Mouse (Mus musculus) layer of hippocampus, postnatal 25 days (tissue): ENCODE data around the gene St6galnac4. TPM values are rescaled to one million over a fixed set of nuclear protein-coding genes. Genes with fewer than 3 reads are reported as not detected.

ENCODE experiments used
- DNase-seq, 2 experiments: peaks; one replicate each; pipeline ENCODE4 v3.0.0; 2022; ENCODE audit warnings: mixed read lengths in 2 of 2, low spot score in 1 of 2; ENCODE audit errors: extremely low spot score in 1 of 2
- total RNA-seq, 2 experiments: library from RNA; stranded (reverse); gene quantifications; 2 replicates each; pipeline ENCODE4 v1.2.3; 2021

St6galnac4 gene
- total RNA-seq, 2 experiments from 2014 or later = 41.4 to 48.8 TPM

GRCm38 (mm10) chr2:32644799-32645475 is 58.0 kb downstream of the St6galnac4 start:
- DNase-seq = no peak

DNA sequence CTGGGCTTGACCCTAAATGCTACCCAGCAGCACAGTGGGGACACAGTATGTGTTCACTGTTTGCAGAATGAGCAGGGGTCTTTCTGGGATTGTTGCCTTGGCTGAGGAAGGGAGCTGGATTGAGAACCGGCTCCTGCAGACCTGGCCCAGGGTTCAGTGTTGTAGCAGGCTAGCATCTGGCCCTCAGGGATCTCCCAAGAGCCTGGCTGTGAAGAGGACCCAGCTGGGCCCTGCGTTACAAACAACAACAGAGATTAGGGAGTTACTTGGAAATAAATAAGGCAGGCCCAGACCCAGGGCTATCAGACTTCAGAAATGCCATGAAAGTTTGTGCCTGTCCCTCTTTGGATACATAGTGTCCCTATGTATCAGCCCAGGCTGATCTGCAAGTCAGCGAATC is 58.8 kb downstream of the St6galnac4 start:
- DNase-seq = no peak

GRCm38 (mm10) chr2:32646379-32647056 is 59.6 kb downstream of the St6galnac4 start, which contains the start of gene Eng:
TSS of gene Eng (plus strand) at chr2:32646595.
- no peak for DNase-seq

- DNase-seq = no peak
These were observed 60.5 kb downstream of the St6galnac4 start for GRCm38 (mm10) chr2:32647366-32647765.

Other genes starting within 250 kb of the St6galnac4 start
- 10 to 100 TPM; 56.1 to 85.3 TPM for gene Ciz1, start 234.8 kb upstream of the St6galnac4 start, total RNA-seq
- 1,000 to 10,000 TPM; 1,309 to 1,323 TPM for gene Dnm1, start 233.8 kb upstream of the St6galnac4 start, total RNA-seq
- gene 1110008P14Rik, start 205.2 kb upstream of the St6galnac4 start, total RNA-seq = 100 to 1,000 TPM; 194 to 197 TPM
- under 1 TPM; 0.56 to 0.81 TPM for gene Lcn2, start 198.8 kb upstream of the St6galnac4 start, total RNA-seq
- gene Ptges2, start 191.2 kb upstream of the St6galnac4 start, total RNA-seq = 10 to 100 TPM; 40.1 to 41.9 TPM
- gene Naif1, start 136.6 kb upstream of the St6galnac4 start, total RNA-seq = 1 to 10 TPM; 4.1 to 4.2 TPM
- gene Slc25a25, start 135.7 kb upstream of the St6galnac4 start, total RNA-seq = 10 to 100 TPM; 53.5 to 55.2 TPM
- gene Fam102a, start 51.8 kb upstream of the St6galnac4 start, total RNA-seq = 10 to 100 TPM; 70.2 to 75.2 TPM
- gene Dpm2, start 16.2 kb upstream of the St6galnac4 start, total RNA-seq = 10 to 100 TPM; 74.0 to 80.4 TPM
- gene Pip5kl1, start 12.3 kb upstream of the St6galnac4 start, total RNA-seq = 1 to 10 TPM; 4.0 to 4.1 TPM
- under 1 TPM in 1 of 2 experiments, not detected in 1; 0.33 TPM for gene 9430097D07Rik, start 11.4 kb upstream of the St6galnac4 start, total RNA-seq
- 100 to 1,000 TPM; 105 to 124 TPM for gene St6galnac6, start 12.6 kb downstream of the St6galnac4 start, total RNA-seq
- 100 to 1,000 TPM; 127 to 140 TPM for gene Ak1, start 34.7 kb downstream of the St6galnac4 start, total RNA-seq
- 10 to 100 TPM; 17.4 to 24.2 TPM for gene Eng, start 59.5 kb downstream of the St6galnac4 start, total RNA-seq
- gene Fpgs, start 117.0 kb downstream of the St6galnac4 start, total RNA-seq = 10 to 100 TPM in 1 of 2 experiments, 1 to 10 TPM in 1; 8.4 to 10.7 TPM
- 100 to 1,000 TPM in 1 of 2 experiments, 10 to 100 TPM in 1; 96.0 to 106 TPM for gene Cdk9, start 126.0 kb downstream of the St6galnac4 start, total RNA-seq
- gene Sh2d3c, start 134.0 kb downstream of the St6galnac4 start, total RNA-seq = 10 to 100 TPM; 22.8 to 23.9 TPM
- gene 6330409D20Rik, start 153.9 kb downstream of the St6galnac4 start, total RNA-seq = 1 to 10 TPM; 1.1 to 1.3 TPM
- 10 to 100 TPM; 32.2 to 33.3 TPM for gene Tor2a, start 170.1 kb downstream of the St6galnac4 start, total RNA-seq
- gene Ttc16, start 188.5 kb downstream of the St6galnac4 start, total RNA-seq = under 1 TPM; 0.54 to 0.59 TPM
- 1 to 10 TPM; 5.9 to 7.9 TPM for gene Ptrh1, start 188.7 kb downstream of the St6galnac4 start, total RNA-seq
- 1 to 10 TPM in 1 of 2 experiments, under 1 TPM in 1; 0.49 to 1.3 TPM for gene Cfap157, start 197.3 kb downstream of the St6galnac4 start, total RNA-seq